Mouse (Mus musculus) myocyte (in vitro differentiated cells): ENCODE measurements around the gene Gdpd2. TPM values are rescaled to one million over a fixed set of nuclear protein-coding genes. Genes with fewer than 3 reads are reported as not detected.

Experiments used
- H3K27me3 ChIP-seq: one replicate; pipeline ENCODE4 v1.6.1; 2011; ENCODE audit not compliant: control insufficient read depth, insufficient read depth, insufficient read length
- H3K36me3 ChIP-seq: one replicate; pipeline ENCODE4 v1.6.1; 2011; ENCODE audit not compliant: control insufficient read depth, insufficient read depth
- H3K4me2 ChIP-seq: one replicate; pipeline ENCODE4 v1.6.1; 2011; ENCODE audit warnings: low read depth, control low read depth
- H3K4me3 ChIP-seq: one replicate; pipeline ENCODE4 v1.5.1; 2011; ENCODE audit warnings: mild to moderate bottlenecking, control low read depth, moderate library complexity
- H3K79me2 ChIP-seq: one replicate; pipeline ENCODE4 v1.6.1; 2011; ENCODE audit not compliant: control insufficient read depth, insufficient read depth
- H3ac ChIP-seq: one replicate; pipeline ENCODE4 v1.6.1; 2011; ENCODE audit not compliant: control insufficient read depth, insufficient read length
- CEBPB ChIP-seq: IDR thresholded peaks from 2 replicates; pipeline ENCODE4 v1.6.1; 2011; ENCODE audit warnings: mild to moderate bottlenecking, moderate library complexity; ENCODE audit not compliant: poor library complexity, insufficient read depth, severe bottlenecking
- E2F4 ChIP-seq: IDR thresholded peaks from one replicate; pipeline ENCODE4 v1.6.1; 2011; ENCODE audit warnings: mild to moderate bottlenecking, control low read depth, moderate library complexity; ENCODE audit not compliant: insufficient read depth
- MAX ChIP-seq: IDR thresholded peaks from one replicate; pipeline ENCODE4 v1.6.1; 2011; ENCODE audit warnings: low read depth, mild to moderate bottlenecking, control low read depth
- MYOD1 ChIP-seq, 3 experiments: IDR thresholded peaks; one replicate each; pipeline ENCODE4 v1.6.1; 2011; ENCODE audit warnings: control low read depth in 2 of 3, low read depth in 2 of 3, mild to moderate bottlenecking in 2 of 3, moderate library complexity in 1 of 3; ENCODE audit not compliant: insufficient read length in 2 of 3, control insufficient read depth in 1 of 3
- MYOG ChIP-seq, 3 experiments: IDR thresholded peaks; one replicate each; pipeline ENCODE4 v1.6.1; 2011; ENCODE audit warnings: control low read depth in 2 of 3, low read depth in 2 of 3, mild to moderate bottlenecking in 2 of 3; ENCODE audit not compliant: insufficient read length in 2 of 3, control insufficient read depth in 1 of 3, insufficient read depth in 1 of 3
- POLR2A ChIP-seq: IDR thresholded peaks from one replicate; pipeline ENCODE4 v1.6.1; 2011; ENCODE audit warnings: low read depth, mild to moderate bottlenecking, control low read depth, moderate library complexity; ENCODE audit not compliant: insufficient read length
- POLR2AphosphoS2 ChIP-seq: IDR thresholded peaks from one replicate; pipeline ENCODE4 v1.6.1; 2011; ENCODE audit warnings: low read depth, control low read depth; ENCODE audit not compliant: insufficient read length
- REST ChIP-seq: IDR thresholded peaks from one replicate; pipeline ENCODE4 v1.6.1; 2011; ENCODE audit warnings: mild to moderate bottlenecking, control low read depth, moderate library complexity; ENCODE audit not compliant: insufficient read depth, insufficient read length
- SRF ChIP-seq: IDR thresholded peaks from one replicate; pipeline ENCODE4 v1.6.1; 2011; ENCODE audit warnings: low read depth; ENCODE audit not compliant: control insufficient read depth, insufficient read length
- TCF12 ChIP-seq: IDR thresholded peaks from one replicate; pipeline ENCODE4 v1.6.1; 2011; ENCODE audit warnings: mild to moderate bottlenecking, control low read depth; ENCODE audit not compliant: poor library complexity, insufficient read depth, severe bottlenecking
- TCF3 ChIP-seq: IDR thresholded peaks from one replicate; pipeline ENCODE4 v1.6.1; 2011; ENCODE audit warnings: low read depth, control low read depth; ENCODE audit not compliant: insufficient read length
- USF1 ChIP-seq: IDR thresholded peaks from one replicate; pipeline ENCODE4 v1.6.1; 2011; ENCODE audit warnings: low read depth, mild to moderate bottlenecking, control low read depth, moderate library complexity
- polyA plus RNA-seq: library from polyadenylated mRNA; unstranded; fragments of >200 nt; fragmentation: generic; extraction: Trizol; gene quantifications from one replicate; pipeline ENCODE4 v1.2.1, GENCODE M21; 2012; ENCODE audit warnings: missing spikeins

Gene Gdpd2
- polyA plus RNA-seq, result not detected

- no peak within 1 kb of the TSS for H3K4me2 ChIP-seq
- TF ChIP-seq REST, result no peak
- no peak within 1 kb of the TSS for H3ac ChIP-seq
- no peak within 1 kb of the TSS for H3K4me3 ChIP-seq
- H3K79me2 ChIP-seq, result no peaks in the 10 kb centered on the region
- H3K27me3 ChIP-seq, result no peaks in the 10 kb centered on the region
- no peaks in the 10 kb centered on the region for H3K36me3 ChIP-seq
Observed at GRCm38 (mm10) chrX:100729665-100730188, at the start of gene Gdpd2. Gene Gdpd2, plus strand, starts transcription at chrX:100729873.

GRCm38 (mm10) chrX:100686527-100686926 lies 43.1 kb upstream of the Gdpd2 start:
- Histone ChIP-seq H3K27me3 (no peaks in the 10 kb centered on the region), H3ac (no peak overlapping the region), H3K79me2 (no peaks in the 10 kb centered on the region), H3K36me3 (no peaks in the 10 kb centered on the region), H3K4me3 (no peak overlapping the region), H3K4me2 (peak overlapping the region; percentile 12)
- TF ChIP-seq E2F4 (no peak), USF1 (no peak), TCF12 (no peak), MYOG (IDR thresholded peaks at IDR 0.05; ENCODE audit: control insufficient read depth in 1 of 3, insufficient read depth in 1 of 3, insufficient read length in 2 of 3, low read depth in 2 of 3) (no peak), MAX (no peak)

GRCm38 (mm10) chrX:100687360-100688032 lies 42.2 kb upstream of the Gdpd2 start:
- Histone ChIP-seq H3ac (no peak overlapping the region), H3K4me3 (no peak overlapping the region), H3K4me2 (no peak overlapping the region), H3K36me3 (no peaks in the 10 kb centered on the region), H3K27me3 (no peaks in the 10 kb centered on the region), H3K79me2 (no peaks in the 10 kb centered on the region)
- no peak for TF ChIP-seq TCF12
- TF ChIP-seq MAX, result no peak
- TF ChIP-seq POLR2AphosphoS2, result no peak
- no peak for TF ChIP-seq POLR2A
- TF ChIP-seq MYOG (IDR thresholded peaks at IDR 0.05; ENCODE audit: control insufficient read depth in 1 of 3, insufficient read depth in 1 of 3, insufficient read length in 2 of 3, low read depth in 2 of 3), result no peak
- TF ChIP-seq REST, result no peak
- no peak for TF ChIP-seq USF1
- TF ChIP-seq E2F4, result no peak
- TF ChIP-seq TCF3, result no peak
- TF ChIP-seq SRF, result no peak
- no peak for TF ChIP-seq MYOD1 (IDR thresholded peaks at IDR 0.05; ENCODE audit: control insufficient read depth in 1 of 3, insufficient read length in 2 of 3, low read depth in 2 of 3)
- no peak for TF ChIP-seq CEBPB

GRCm38 (mm10) chrX:100688033-100688370 lies 41.7 kb upstream of the Gdpd2 start:
- H3ac ChIP-seq, result no peak overlapping the region

GRCm38 (mm10) chrX:100696776-100697175 lies 32.9 kb upstream of the Gdpd2 start:
- H3K36me3 ChIP-seq, result peaks cover 4% of the 10 kb centered on the region
- no peaks in the 10 kb centered on the region for H3K27me3 ChIP-seq
- TF ChIP-seq TCF12 (no peak), MYOD1 (IDR thresholded peaks at IDR 0.05; ENCODE audit: control insufficient read depth in 1 of 3, insufficient read length in 2 of 3, low read depth in 2 of 3) (no peak), CEBPB (no peak), POLR2AphosphoS2 (no peak), TCF3 (no peak), MAX (no peak)
- H3K79me2 ChIP-seq, result no peaks in the 10 kb centered on the region
- no peak overlapping the region for H3ac ChIP-seq
- no peak overlapping the region for H3K4me3 ChIP-seq
- no peak overlapping the region for H3K4me2 ChIP-seq

More at GRCm38 (mm10) chrX:100688033-100688370, 41.7 kb upstream of the Gdpd2 start:
- no peaks in the 10 kb centered on the region for H3K79me2 ChIP-seq
- no peaks in the 10 kb centered on the region for H3K36me3 ChIP-seq
- TF ChIP-seq TCF3 (no peak), SRF (no peak), MYOG (IDR thresholded peaks at IDR 0.05; ENCODE audit: control insufficient read depth in 1 of 3, insufficient read depth in 1 of 3, insufficient read length in 2 of 3, low read depth in 2 of 3) (no peak), MAX (no peak)
- no peak overlapping the region for H3K4me2 ChIP-seq
- no peak overlapping the region for H3K4me3 ChIP-seq
- H3K27me3 ChIP-seq, result no peaks in the 10 kb centered on the region

- H3K27me3 ChIP-seq, result no peaks in the 10 kb centered on the region
- TF ChIP-seq USF1, result no peak
- no peak for TF ChIP-seq POLR2A
- TF ChIP-seq POLR2AphosphoS2, result no peak
- no peak for TF ChIP-seq TCF12
- no peak for TF ChIP-seq MYOD1 (IDR thresholded peaks at IDR 0.05; ENCODE audit: control insufficient read depth in 1 of 3, insufficient read length in 2 of 3, low read depth in 2 of 3)
- no peak for TF ChIP-seq MYOG (IDR thresholded peaks at IDR 0.05; ENCODE audit: control insufficient read depth in 1 of 3, insufficient read depth in 1 of 3, insufficient read length in 2 of 3, low read depth in 2 of 3)
- no peak for TF ChIP-seq MAX
- no peak for TF ChIP-seq E2F4
- TF ChIP-seq REST, result no peak
Observed at GRCm38 (mm10) chrX:100708032-100708431, 21.6 kb upstream of the Gdpd2 start.

More at GRCm38 (mm10) chrX:100708032-100708431, 21.6 kb upstream of the Gdpd2 start:
- Histone ChIP-seq H3ac (no peak overlapping the region), H3K4me2 (no peak overlapping the region), H3K4me3 (no peak overlapping the region), H3K79me2 (no peaks in the 10 kb centered on the region), H3K36me3 (peaks cover 2% of the 10 kb centered on the region)
